Mouse (Mus musculus) kidney, adult 18-20 months (tissue): Measurements from ENCODE around the gene Gstm3.
"Not testable (repeated sequence)": the region's sequence is repeated elsewhere in the genome, so short reads cannot be mapped to it uniquely, and the experiment has no call there.

ENCODE experiments used
- DNase-seq: peaks from one replicate; pipeline ENCODE4 v3.0.0; 2021

The Gstm3 gene

GRCm38 (mm10) chr3:107968724-107969395 is at the start of gene Gstm3:
TSS of gene Gstm3 (minus strand) at chr3:107969283.
- DNase-seq = no peak

DNA sequence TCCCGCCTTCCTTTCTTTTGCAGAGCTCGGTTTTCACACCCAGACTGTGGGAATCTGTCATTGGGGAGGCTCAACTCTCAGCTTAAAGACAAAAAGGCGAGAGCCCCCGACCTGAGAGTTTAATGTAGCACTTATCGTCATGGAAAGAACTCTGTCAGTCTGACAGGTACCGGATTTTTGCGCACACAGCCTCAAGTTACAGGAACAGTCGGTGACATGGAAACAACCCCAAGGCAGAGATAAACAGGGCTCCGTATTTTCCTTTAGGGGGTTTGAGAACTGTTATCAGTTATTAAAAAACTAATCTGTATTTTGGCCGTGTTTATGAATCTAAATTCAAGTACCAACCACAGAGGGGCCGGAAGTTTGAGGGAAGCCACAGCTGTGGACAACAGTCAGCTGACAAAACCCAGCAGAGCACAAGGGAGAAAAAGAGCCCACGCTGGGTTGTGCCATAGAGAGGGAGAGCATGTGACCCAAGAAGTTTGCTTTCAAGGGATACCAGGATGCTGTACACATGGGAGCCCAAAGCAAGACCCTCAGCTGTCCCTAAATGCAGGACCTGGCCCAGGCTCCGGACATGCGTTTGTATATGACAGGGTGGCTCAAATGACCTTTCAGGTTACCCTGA is 49.2 kb upstream of the Gstm3 start:
- DNase-seq = no peak

- DNase-seq = peak; percentile 96
Measured at GRCm38 (mm10) chr3:108017473-108018189, 48.5 kb upstream of the Gstm3 start, which contains the start of gene Gstm1. TSS of gene Gstm1 (minus strand) at chr3:108017973.

DNA sequence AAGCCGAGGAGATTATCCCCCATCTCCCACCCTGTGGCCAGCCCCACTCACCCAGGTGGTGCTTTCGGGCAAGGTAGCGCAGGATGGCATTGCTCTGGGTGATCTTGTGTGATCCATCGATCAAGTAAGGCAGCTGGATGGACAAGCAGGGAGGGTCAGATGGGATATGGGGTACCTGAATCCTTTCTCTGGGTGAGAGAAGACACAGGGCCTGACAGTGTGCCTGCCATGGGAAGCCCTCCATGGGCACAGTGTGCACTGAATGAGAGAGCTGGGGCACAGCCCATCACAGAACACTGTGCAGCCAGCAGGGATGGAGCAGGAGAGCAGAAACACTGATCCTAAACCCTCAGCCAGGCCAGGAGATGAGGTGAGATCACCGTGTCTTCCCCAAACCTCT is 47.4 kb upstream of the Gstm3 start:
- DNase-seq = not testable (repeated sequence)

GRCm38 (mm10) chr3:108014974-108015346 is 45.9 kb upstream of the Gstm3 start:
- peak; percentile 36 for DNase-seq

DNA sequence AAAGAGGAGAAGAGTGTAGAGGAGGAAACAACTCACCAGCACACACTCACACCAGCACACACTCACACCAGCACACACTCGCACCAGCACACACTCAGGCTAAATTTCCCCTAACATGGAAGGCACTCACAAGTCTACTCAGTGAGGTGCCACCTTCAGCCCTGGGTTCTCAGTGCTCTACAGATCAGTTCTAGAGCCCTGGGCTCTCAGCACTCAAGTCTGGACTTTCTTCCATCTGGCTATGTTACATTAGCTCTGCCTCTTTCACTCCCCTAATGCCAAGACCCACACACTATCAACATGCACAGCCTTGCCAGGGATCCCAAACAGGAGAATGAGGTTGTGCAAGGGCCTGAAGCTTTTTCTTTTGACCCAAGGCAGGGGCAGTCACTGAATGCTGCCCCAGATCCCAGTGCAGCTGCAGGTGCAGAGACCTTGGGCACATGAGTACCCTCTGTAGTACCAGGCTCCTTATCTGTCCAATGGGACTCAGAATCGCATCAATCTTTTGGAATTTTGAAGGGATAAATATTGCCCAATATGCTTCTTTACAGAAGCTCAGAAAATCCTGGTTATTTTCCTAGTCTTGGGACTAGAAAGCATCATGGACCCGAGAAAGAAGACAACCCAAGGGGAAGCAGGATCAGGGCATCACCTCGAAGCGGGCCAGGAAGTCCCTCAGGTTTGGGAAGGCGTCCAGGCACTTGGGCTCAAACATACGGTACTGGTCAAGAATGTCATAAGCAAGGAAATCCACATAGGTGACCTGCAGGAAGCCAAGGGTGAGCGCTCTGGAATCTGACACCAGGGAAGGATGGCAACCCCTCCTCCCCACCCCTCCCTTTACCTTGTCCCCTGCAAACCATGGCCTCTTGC is 45.3 kb upstream of the Gstm3 start:
- DNase-seq = no peak

DNA sequence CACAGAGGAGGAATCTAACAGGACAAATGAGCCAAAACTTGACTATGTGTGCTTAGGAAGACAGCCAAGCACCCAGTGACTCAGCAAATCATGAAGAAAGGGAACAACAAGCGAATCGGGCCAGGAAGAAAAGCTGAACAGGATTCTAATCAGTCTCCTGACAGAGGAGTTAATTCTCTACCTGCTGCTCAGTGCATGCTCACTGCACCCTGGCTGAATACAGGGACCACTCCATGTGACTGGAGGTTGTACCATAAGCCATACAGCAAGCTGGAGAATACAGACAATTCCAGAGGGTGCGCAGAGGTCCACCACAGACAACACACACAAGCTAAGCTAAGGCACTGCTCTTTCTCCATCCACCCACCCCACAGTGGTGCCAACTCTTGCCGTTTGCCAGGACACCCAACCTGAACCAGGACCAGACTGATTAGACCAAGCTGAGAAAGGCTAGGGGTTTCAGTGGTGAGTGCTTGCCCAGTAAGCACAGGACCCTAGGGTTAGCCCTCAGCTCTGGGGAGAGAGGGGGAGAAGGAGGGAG is 44.3 kb upstream of the Gstm3 start:
- DNase-seq = peak; percentile 67

GRCm38 (mm10) chr3:108011558-108011957 is 42.5 kb upstream of the Gstm3 start:
- no peak for DNase-seq

DNA sequence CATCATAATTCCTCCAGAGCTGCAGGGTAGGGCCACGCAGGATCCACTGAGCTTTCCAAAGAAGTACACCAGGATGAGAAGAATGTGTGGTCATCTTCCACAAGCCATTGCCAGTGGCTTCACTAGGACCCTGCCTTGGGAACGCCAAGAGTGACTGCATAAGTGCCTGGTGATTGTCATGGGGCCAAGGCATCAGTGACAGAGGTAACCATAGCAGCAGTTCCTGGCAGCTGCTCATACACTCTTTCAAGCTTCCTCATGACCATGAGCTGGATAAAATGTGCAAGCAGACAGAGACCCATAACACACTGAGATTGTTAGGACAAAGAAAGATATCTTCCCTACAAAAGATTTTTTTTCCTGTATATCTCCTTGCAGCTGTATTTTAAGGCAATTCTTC is 41.2 kb upstream of the Gstm3 start:
- no peak for DNase-seq

GRCm38 (mm10) chr3:108002021-108002420 is 32.9 kb upstream of the Gstm3 start:
- no peak for DNase-seq

- no peak for DNase-seq
Measured at GRCm38 (mm10) chr3:107999491-107999890, 30.4 kb upstream of the Gstm3 start.

- DNase-seq = no peak
Measured at GRCm38 (mm10) chr3:107998591-107998990, 29.5 kb upstream of the Gstm3 start.

DNA sequence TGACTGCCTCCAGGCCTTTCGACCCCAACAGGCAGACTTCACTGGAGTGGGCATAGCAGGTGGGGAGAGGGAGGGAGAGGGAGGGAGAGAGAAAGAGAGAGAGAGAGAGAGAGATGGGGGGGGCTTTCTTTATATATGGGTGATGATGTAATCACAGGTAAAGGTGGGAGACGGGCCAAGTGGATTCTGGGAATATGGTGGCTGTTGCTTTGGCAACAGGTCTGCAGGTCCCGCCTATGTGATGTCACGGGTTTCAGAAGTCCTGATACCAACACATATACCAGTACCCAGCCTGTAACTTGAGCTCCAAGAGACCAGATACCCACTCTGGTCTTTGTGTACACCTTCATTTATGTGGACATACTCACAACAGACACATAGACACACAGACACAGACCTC is 27.5 kb upstream of the Gstm3 start:
- no peak for DNase-seq

DNA sequence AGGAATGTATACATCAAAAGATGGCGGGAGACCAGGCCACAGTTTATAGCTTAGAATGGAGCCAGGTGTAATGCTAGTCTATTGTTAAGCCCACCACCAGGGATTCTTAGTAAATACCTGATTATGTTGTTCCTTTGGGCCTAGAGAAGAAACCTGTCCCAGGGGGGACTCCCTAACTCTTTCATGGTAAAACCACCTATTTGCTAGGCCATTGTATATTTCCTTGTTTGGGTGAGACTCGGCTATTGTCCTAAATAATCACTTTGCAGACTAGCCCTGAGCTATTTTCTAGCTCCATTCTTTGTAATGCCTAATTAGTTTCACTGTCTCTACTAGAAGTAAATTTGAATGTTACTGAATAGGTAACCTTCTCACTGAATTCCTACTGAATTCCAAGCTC is 26.9 kb upstream of the Gstm3 start:
- not testable (repeated sequence) for DNase-seq

- peak; percentile 68 for DNase-seq
Measured at GRCm38 (mm10) chr3:107986041-107986562, 17.0 kb upstream of the Gstm3 start, which contains the start of gene Gstm2. TSS of gene Gstm2 (minus strand) at chr3:107986453.

- DNase-seq = not testable (repeated sequence)
Measured at GRCm38 (mm10) chr3:107985141-107985540, 16.1 kb upstream of the Gstm3 start.

DNA sequence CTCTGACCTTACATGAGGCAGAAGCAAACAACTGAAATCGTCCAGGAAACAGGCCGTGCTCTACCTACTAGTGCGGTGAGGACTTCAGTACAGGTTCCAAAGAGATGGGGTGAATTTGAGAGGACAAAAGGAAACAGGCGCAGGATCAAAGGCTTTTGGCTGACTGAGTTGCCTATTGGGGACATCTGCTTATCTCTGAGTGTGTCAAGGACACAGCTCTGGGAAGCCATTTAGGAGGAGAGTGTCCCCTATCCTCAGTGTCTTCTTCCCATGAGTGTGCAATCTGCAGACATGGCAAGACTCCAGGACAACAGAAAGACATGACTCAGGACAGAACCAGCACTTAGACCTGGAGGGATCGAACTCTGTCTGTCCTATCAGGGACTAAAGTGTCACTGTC is 15.4 kb upstream of the Gstm3 start:
- DNase-seq = no peak

- no peak for DNase-seq
Measured at GRCm38 (mm10) chr3:107983771-107984170, 14.7 kb upstream of the Gstm3 start.

DNA sequence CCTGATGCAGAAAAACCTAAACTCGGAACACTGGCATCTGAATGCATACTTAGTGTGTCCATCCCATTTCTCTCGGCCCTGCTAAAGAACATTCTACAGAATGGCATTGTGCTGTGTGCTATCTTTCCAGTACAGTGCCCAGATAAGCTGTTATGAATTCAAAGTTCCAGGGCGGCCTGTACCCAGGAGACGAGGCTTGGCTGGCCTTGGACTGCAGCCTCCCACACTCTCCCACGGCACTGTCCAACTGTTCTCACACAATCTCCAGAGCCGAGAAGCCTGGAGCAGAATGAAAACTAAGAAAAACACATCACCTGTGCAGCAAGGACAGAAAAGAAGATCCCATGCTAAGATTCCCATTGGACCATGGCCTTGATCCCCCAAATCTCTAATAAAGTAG is 13.6 kb upstream of the Gstm3 start:
- no peak for DNase-seq

DNA sequence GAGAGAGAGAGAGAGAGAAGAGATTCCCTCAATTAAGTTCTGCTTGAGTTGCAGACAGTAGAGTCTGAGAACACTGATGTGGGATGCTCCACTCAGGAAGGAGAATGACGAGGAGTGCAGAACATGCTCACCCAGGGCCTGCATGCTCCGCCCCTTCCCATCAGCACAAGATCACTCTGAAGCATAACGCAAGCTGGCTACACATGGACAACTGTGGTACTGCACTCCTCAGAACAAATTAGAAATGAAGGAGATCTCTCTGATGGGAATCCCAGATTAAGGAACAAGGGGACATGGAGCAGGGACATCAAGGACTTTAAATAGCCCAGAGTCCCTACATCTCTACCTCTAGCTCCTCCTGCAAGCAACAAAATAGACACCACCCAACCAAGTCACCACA is 12.2 kb upstream of the Gstm3 start:
- DNase-seq = no peak

DNA sequence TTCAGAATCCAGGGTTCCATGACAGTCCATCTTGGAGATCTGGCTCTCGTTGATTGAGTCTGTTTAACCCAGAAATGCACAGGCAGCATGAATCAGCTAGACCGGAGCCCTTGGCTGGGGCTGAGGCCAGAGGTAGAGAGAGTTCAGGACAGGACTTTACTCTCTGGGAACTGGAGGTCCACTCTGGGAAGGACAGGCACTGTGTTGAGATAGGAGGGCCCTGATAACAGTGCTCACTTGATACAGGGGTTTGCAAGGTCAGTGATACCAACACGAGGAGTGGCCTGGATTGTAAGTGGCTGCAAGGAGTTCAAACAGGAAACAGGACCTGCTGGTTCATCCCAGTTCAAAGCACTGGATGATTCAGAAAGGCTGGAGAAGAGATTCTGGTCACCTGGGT is 8.6 kb upstream of the Gstm3 start:
- no peak for DNase-seq

- DNase-seq = no peak
Measured at GRCm38 (mm10) chr3:107974237-107974636, 5.2 kb upstream of the Gstm3 start.
